Mouse (Mus musculus) C2C12 (cell line): ENCODE measurements around the gene Gm49661.

Source experiments
- CEBPB ChIP-seq: IDR thresholded peaks from one replicate; pipeline ENCODE4 v1.6.1; 2011; ENCODE audit warnings: low read depth, mild to moderate bottlenecking, control low read depth, moderate library complexity
- CTCF ChIP-seq: IDR thresholded peaks from one replicate; pipeline ENCODE4 v1.5.1; 2011; ENCODE audit not compliant: control insufficient read depth, insufficient read depth, insufficient read length
- MYOG ChIP-seq: IDR thresholded peaks from one replicate; pipeline ENCODE4 v1.6.1; 2011; ENCODE audit not compliant: control insufficient read depth, insufficient read length; ENCODE audit errors: extremely low read depth

GRCm38 (mm10) chr8:84952612-84953255 lies 16.5 kb downstream of the Gm49661 start:
- TF ChIP-seq CTCF: no peak
- no peak for TF ChIP-seq MYOG
- TF ChIP-seq CEBPB: no peak
